Mouse (Mus musculus) C2C12 (cell line): ENCODE data around the gene Txn1. TPM values are rescaled to one million over a fixed set of nuclear protein-coding genes. Genes with fewer than 3 reads are reported as not detected.

Experiments
- H3K27me3 ChIP-seq: one replicate; pipeline ENCODE4 v1.6.1; 2011; ENCODE audit not compliant: control insufficient read depth, insufficient read depth, insufficient read length
- H3K36me3 ChIP-seq: one replicate; pipeline ENCODE4 v1.6.1; 2011; ENCODE audit not compliant: control insufficient read depth, insufficient read depth
- H3K4me3 ChIP-seq: one replicate; pipeline ENCODE4 v1.5.1; 2011; ENCODE audit warnings: mild to moderate bottlenecking, control low read depth; ENCODE audit not compliant: poor library complexity, insufficient read depth, severe bottlenecking
- H3K79me2 ChIP-seq: one replicate; pipeline ENCODE4 v1.6.1; 2011; ENCODE audit not compliant: control insufficient read depth, insufficient read depth
- H3K79me3 ChIP-seq: one replicate; pipeline ENCODE4 v1.6.1; 2011; ENCODE audit warnings: low read depth, control low read depth
- H3ac ChIP-seq: one replicate; pipeline ENCODE3; 2011; ENCODE audit warnings: low read depth; ENCODE audit not compliant: control insufficient read depth, insufficient read length
- CEBPB ChIP-seq: IDR thresholded peaks from one replicate; pipeline ENCODE4 v1.6.1; 2011; ENCODE audit warnings: low read depth, mild to moderate bottlenecking, control low read depth, moderate library complexity
- CTCF ChIP-seq: IDR thresholded peaks from one replicate; pipeline ENCODE4 v1.5.1; 2011; ENCODE audit not compliant: control insufficient read depth, insufficient read depth, insufficient read length
- FOSL1 ChIP-seq: IDR thresholded peaks from one replicate; pipeline ENCODE4 v1.8.0; 2011; ENCODE audit warnings: mild to moderate bottlenecking, low read length; ENCODE audit not compliant: poor library complexity, insufficient read depth, severe bottlenecking
- MAX ChIP-seq: IDR thresholded peaks from one replicate; pipeline ENCODE4 v1.6.1; 2011; ENCODE audit warnings: mild to moderate bottlenecking, control low read depth
- MYOD1 ChIP-seq: IDR thresholded peaks from one replicate; pipeline ENCODE4 v1.6.1; 2011; ENCODE audit warnings: low read depth; ENCODE audit not compliant: control insufficient read depth, insufficient read length
- MYOG ChIP-seq: IDR thresholded peaks from one replicate; pipeline ENCODE4 v1.6.1; 2011; ENCODE audit not compliant: control insufficient read depth, insufficient read length; ENCODE audit errors: extremely low read depth
- USF1 ChIP-seq: IDR thresholded peaks from one replicate; pipeline ENCODE4 v1.6.1; 2011; ENCODE audit warnings: low read depth, mild to moderate bottlenecking, control low read depth, moderate library complexity
- polyA plus RNA-seq: library from polyadenylated mRNA; unstranded; fragments of >200 nt; fragmentation: generic; extraction: Trizol; gene quantifications from one replicate; pipeline ENCODE4 v1.2.1, GENCODE M21; 2012; ENCODE audit warnings: missing spikeins

Txn1 gene
- polyA plus RNA-seq, 1 experiment, result 623 TPM

DNA sequence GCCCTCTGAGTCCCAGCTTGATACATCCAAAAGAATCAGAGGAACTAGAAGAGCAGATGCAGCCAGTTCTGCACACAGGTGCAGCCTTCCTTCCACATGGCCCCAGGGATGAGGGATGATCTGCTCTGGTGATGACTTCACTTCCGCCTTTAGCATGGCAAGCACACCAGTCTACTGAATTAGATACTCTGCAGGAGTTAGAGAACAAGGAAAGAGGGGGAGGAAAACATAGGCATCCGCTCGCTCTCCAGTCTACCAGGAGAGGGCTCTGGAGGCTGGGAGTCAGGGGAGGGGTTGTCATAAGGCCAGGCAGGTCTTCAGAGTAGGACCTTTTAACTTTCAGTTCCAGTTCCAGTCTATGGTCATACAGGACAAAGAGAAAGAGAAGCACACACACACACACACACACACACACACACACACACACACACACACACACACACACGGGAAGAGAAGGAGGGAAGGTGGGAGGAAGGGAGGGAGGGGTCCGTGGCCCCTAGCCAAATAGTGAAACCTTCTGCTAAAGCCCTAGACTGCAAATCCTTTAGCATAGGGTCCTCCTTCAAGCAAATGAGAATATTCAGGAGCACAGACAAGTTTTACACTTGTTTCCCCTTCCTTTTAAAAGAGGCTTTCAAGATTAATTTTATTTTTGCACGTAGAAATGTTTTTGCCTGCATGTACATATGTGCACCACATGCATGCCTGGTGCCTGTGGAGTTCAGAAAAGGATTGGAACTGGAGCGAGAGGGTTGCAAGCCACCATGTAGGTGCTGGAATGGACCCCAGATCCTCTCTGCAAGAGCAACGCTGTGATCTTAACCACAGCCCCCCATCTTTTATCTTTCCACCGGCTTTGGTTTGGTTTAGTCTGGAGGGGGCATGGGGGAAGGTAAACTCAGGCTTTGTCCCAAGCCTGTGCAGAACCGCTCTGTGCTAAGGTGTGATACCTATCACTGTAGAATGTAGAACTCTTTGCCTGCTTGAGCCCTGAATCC lies 41.7 kb downstream of the Txn1 start:
- Histone ChIP-seq H3K79me2 (no peaks in the 10 kb centered on the region), H3K36me3 (no peaks in the 10 kb centered on the region), H3K27me3 (no peaks in the 10 kb centered on the region), H3K4me3 (no peak overlapping the region), H3K79me3 (no peaks in the 10 kb centered on the region), H3ac (no peak overlapping the region)
- no peak for TF ChIP-seq FOSL1
- no peak for TF ChIP-seq CTCF
- TF ChIP-seq USF1, result no peak
- TF ChIP-seq MAX, result no peak
- TF ChIP-seq CEBPB, result no peak
- TF ChIP-seq MYOD1, result no peak
- no peak for TF ChIP-seq MYOG

DNA sequence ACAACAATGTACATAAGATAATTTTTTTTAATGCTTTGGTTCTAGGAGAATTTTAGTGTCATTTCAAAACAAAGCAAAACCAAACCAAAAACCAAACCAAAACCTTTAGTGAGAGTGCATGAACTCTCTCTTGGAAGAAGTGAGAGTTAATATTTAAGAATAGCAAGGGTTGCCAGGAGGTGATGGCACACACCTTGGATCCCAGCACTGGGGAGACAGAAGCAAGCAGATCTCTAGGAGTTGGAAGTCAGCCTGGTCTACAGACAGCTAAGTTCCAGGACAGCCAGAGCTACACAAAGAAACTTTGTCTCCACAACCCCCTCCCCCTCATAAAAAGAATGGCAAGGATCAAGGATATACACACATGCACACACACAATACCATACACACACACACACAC lies 43.2 kb downstream of the Txn1 start:
- no peak overlapping the region for H3K4me3 ChIP-seq
- no peak overlapping the region for H3ac ChIP-seq
- no peaks in the 10 kb centered on the region for H3K36me3 ChIP-seq
- no peaks in the 10 kb centered on the region for H3K79me2 ChIP-seq
- H3K27me3 ChIP-seq, result no peaks in the 10 kb centered on the region
- H3K79me3 ChIP-seq, result no peaks in the 10 kb centered on the region
- TF ChIP-seq CTCF (no peak), USF1 (no peak), MYOD1 (no peak), MAX (no peak)

DNA sequence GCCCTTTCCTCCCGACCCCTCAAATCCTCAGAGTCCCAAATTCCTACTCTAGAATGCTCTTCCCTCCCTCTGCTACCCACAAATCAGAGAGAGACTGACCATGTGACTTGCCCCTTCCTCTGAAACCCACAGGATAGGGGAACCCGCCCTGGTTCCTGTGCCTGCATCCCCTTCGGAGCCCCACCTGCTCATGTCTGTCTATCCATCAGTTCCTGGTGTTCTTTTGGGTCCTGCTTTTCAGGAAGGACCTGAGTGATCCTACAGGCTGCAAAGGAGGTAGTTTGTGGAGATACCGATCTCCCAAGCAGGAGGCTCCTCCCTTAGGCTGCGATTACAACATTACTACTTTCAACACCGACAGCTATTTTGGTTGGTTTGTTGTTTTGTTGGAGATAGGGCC lies 47.4 kb downstream of the Txn1 start:
- no peaks in the 10 kb centered on the region for H3K79me3 ChIP-seq
- TF ChIP-seq MYOD1, result no peak
- no peaks in the 10 kb centered on the region for H3K79me2 ChIP-seq
- H3K36me3 ChIP-seq, result no peaks in the 10 kb centered on the region
- no peaks in the 10 kb centered on the region for H3K27me3 ChIP-seq
- H3ac ChIP-seq, result no peak overlapping the region
- H3K4me3 ChIP-seq, result no peak overlapping the region

- no peak overlapping the region for H3K4me3 ChIP-seq
- no peak for TF ChIP-seq MYOG
- no peak for TF ChIP-seq MAX
- no peak for TF ChIP-seq CEBPB
- no peak for TF ChIP-seq USF1
- no peak for TF ChIP-seq FOSL1
- no peak for TF ChIP-seq MYOD1
- TF ChIP-seq CTCF, result no peak
- H3K79me3 ChIP-seq, result no peaks in the 10 kb centered on the region
- H3K27me3 ChIP-seq, result no peaks in the 10 kb centered on the region
- no peaks in the 10 kb centered on the region for H3K36me3 ChIP-seq
- no peak overlapping the region for H3ac ChIP-seq
- H3K79me2 ChIP-seq, result no peaks in the 10 kb centered on the region
Observed at GRCm38 (mm10) chr4:57906708-57907107, 49.5 kb downstream of the Txn1 start.

DNA sequence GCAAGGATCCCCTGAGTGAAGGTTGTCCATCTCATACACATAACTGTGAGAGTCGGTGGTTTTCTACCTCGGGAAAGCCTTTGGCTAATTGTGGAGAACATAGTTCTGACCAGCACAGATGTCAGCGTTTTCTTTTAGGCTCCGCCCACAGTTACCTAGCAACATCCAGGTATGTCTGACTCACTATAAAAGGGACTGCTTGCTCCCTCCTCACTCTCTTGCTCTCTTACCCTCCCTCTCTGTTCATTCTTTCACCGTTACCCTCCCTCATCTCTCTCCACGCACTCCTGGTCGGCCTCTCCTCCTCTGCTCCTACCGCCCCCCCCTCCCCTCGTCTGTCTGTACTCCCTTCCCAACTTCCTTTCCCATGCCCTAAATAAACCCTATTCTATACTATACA lies 51.6 kb downstream of the Txn1 start:
- no peak overlapping the region for H3K4me3 ChIP-seq
- H3K79me2 ChIP-seq, result no peaks in the 10 kb centered on the region
- H3ac ChIP-seq, result no peak overlapping the region
- TF ChIP-seq MYOG (no peak), FOSL1 (no peak), CEBPB (no peak), USF1 (no peak), MAX (no peak), MYOD1 (no peak), CTCF (no peak)
- no peaks in the 10 kb centered on the region for H3K27me3 ChIP-seq
- H3K79me3 ChIP-seq, result no peaks in the 10 kb centered on the region
- no peaks in the 10 kb centered on the region for H3K36me3 ChIP-seq

- no peaks in the 10 kb centered on the region for H3K79me2 ChIP-seq
- H3K36me3 ChIP-seq, result no peaks in the 10 kb centered on the region
- peak; percentile 60 for TF ChIP-seq CTCF
- no peak for TF ChIP-seq MAX
- no peak overlapping the region for H3ac ChIP-seq
- H3K27me3 ChIP-seq, result no peaks in the 10 kb centered on the region
- no peaks in the 10 kb centered on the region for H3K79me3 ChIP-seq
- no peak overlapping the region for H3K4me3 ChIP-seq
Observed at GRCm38 (mm10) chr4:57904211-57904610, 52.0 kb downstream of the Txn1 start.
